Mouse (Mus musculus) stomach, postnatal 0 days (tissue): ENCODE measurements around the gene Espl1.

Experiments
- CTCF ChIP-seq: IDR thresholded peaks from 2 replicates; pipeline ENCODE4 v1.5.1; 2016; ENCODE audit warnings: antibody characterized with exemption, low read depth, mild to moderate bottlenecking, moderate library complexity
- EP300 ChIP-seq: optimal IDR thresholded peaks from 2 replicates; pipeline ENCODE3; 2016; ENCODE audit warnings: antibody characterized with exemption

GRCm38 (mm10) chr15:102369972-102370371 is 73.9 kb downstream of the Espl1 start:
- TF ChIP-seq EP300 (no peak), CTCF (no peak)
